In the genomic region with DNA sequence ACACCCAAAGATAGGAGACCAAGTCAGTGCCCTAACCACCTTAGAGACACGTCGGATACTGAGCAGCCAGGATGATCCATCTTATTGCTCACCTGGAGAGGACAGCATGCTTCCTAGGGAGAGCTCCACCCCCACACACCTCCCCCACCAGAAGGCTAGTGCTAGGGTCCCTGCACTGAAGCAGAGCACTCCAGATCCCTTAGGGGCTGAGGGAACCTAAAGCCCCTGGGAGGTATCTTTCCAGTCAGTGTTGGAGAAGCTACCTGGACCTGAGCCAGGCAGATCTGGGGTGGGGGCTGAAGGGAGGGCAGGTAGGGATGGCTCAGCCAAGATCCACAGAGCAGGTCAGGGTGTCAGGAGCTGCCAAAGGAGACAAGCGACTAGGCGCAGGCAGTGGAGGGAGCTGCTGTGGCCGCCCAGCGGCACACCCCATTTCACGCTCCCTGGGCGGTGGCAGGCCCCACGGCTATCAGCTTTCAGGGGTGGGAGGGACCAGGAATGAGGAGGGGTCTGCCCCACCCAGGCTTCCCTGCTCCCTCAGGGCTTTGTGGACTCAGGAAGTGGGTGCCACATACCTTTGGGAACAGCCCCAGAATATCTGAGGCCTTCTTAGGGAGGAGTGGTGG, we compare ENCODE assay signal across 13 mouse cellular contexts. TPM values are rescaled to one million over a fixed set of nuclear protein-coding genes. Genes with fewer than 3 reads are reported as not detected.
DNase-seq lines count a peak whose midpoint lies in the region; ATAC-seq and TF ChIP-seq lines count a peak whose summit lies in the region.
"Had no signal": no experiment of that assay in that cellular context is flagged by ENCODE, and none has a peak within 500 bp of the region (broad histone marks: within the 10 kb centered on the region; RNA-seq: fewer than 3 reads in every experiment).

No protein-coding gene starts in this region.

- H3K27ac ChIP-seq in heart, embryonic 10.5 days = peak overlapping the region; percentile 60; the same call in 1 of the 2 replicates
- H3K27ac ChIP-seq in heart, embryonic 12.5 days (ENCODE audit: poor library complexity, severe bottlenecking) = no peak overlapping the region
- H3K27ac ChIP-seq in midbrain, embryonic 12.5 days (replicated peaks) = no peak overlapping the region
- no peak overlapping the region for H3K27ac ChIP-seq in midbrain, postnatal 0 days (ENCODE audit: low read depth, low read length)
- H3K27ac ChIP-seq in brown adipose tissue, adult 24 weeks (replicated peaks; ENCODE audit: low read depth, low read length) = peak overlapping the region; percentile 65
- H3K27ac ChIP-seq in neural tube, embryonic 13.5 days (replicated peaks) = no peak overlapping the region

- no peaks in the 10 kb centered on the region for H3K9me3 ChIP-seq in heart, embryonic 10.5 days
- H3K9me3 ChIP-seq in heart, embryonic 12.5 days (replicated peaks) = no peaks in the 10 kb centered on the region
- H3K9me3 ChIP-seq in midbrain, embryonic 12.5 days = no peaks in the 10 kb centered on the region
- H3K9me3 ChIP-seq in midbrain, postnatal 0 days (ENCODE audit: low read length) = no peaks in the 10 kb centered on the region
- no peaks in the 10 kb centered on the region for H3K9me3 ChIP-seq in neural tube, embryonic 13.5 days

- no peaks in the 10 kb centered on the region for H3K36me3 ChIP-seq in heart, embryonic 10.5 days
- no peaks in the 10 kb centered on the region for H3K36me3 ChIP-seq in heart, embryonic 12.5 days
- H3K36me3 ChIP-seq in midbrain, embryonic 12.5 days = no peaks in the 10 kb centered on the region
- H3K36me3 ChIP-seq in midbrain, postnatal 0 days (ENCODE audit: insufficient read depth, low read length) = no peaks in the 10 kb centered on the region
- H3K36me3 ChIP-seq in neural tube, embryonic 13.5 days = no peaks in the 10 kb centered on the region

- WGBS in heart, embryonic 10.5 days = 33% methylated on average over 9 of the region's 9 CpGs
- WGBS in heart, embryonic 12.5 days = 40% methylated on average over 9 of the region's 9 CpGs
- 50% methylated on average over 9 of the region's 9 CpGs for WGBS in midbrain, embryonic 12.5 days
- WGBS in midbrain, postnatal 0 days = 52% methylated on average over 9 of the region's 9 CpGs
- WGBS in neural tube, embryonic 13.5 days = 42% methylated on average over 9 of the region's 9 CpGs

- H3K4me2 ChIP-seq in heart, embryonic 12.5 days = no peak overlapping the region
- no peak overlapping the region for H3K4me2 ChIP-seq in midbrain, embryonic 12.5 days (replicated peaks)
- no peak overlapping the region for H3K4me2 ChIP-seq in midbrain, postnatal 0 days (ENCODE audit: low read depth, low read length, poor library complexity, severe bottlenecking)
- H3K4me2 ChIP-seq in neural tube, embryonic 13.5 days = no peak overlapping the region

- peaks cover 27% of the 10 kb centered on the region for H3K4me1 ChIP-seq in heart, embryonic 10.5 days
- H3K4me1 ChIP-seq in heart, embryonic 12.5 days (replicated peaks) = peaks cover 20% of the 10 kb centered on the region
- H3K4me1 ChIP-seq in midbrain, embryonic 12.5 days = peaks cover 12% of the 10 kb centered on the region
- H3K4me1 ChIP-seq in midbrain, postnatal 0 days (ENCODE audit: insufficient read depth, low read length) = peaks cover 4% of the 10 kb centered on the region; the same call in 1 of the 2 replicates
- H3K4me1 ChIP-seq in brown adipose tissue, adult 24 weeks (ENCODE audit: control insufficient read depth, insufficient read depth, insufficient read length, low read length) = peaks cover 16% of the 10 kb centered on the region; the same call in 1 of the 2 replicates
- H3K4me1 ChIP-seq in neural tube, embryonic 13.5 days (replicated peaks) = peaks cover 13% of the 10 kb centered on the region

- no peak overlapping the region for H3K4me3 ChIP-seq in heart, embryonic 10.5 days
- H3K4me3 ChIP-seq in heart, embryonic 12.5 days = no peak overlapping the region
- no peak overlapping the region for H3K4me3 ChIP-seq in midbrain, embryonic 12.5 days
- no peak overlapping the region for H3K4me3 ChIP-seq in midbrain, postnatal 0 days (ENCODE audit: low read depth, low read length)
- no peak overlapping the region for H3K4me3 ChIP-seq in brown adipose tissue, adult 24 weeks (ENCODE audit: insufficient read depth, low read depth, low read length)
- H3K4me3 ChIP-seq in neural tube, embryonic 13.5 days = no peak overlapping the region

- DNase-seq in heart, embryonic 10.5 days (ENCODE audit: low spot score) = no peak
- DNase-seq in midbrain, postnatal 0 days (ENCODE audit: low spot score) = no peak
- no peak for DNase-seq in layer of hippocampus, adult 18-20 months (ENCODE audit: low spot score in 2 of 2)
- DNase-seq: heart, postnatal 36 days had no signal

- ATAC-seq in heart, embryonic 12.5 days (ENCODE audit: insufficient number of reproducible peaks, low FRiP score) = no peak
- ATAC-seq in midbrain, embryonic 12.5 days (ENCODE audit: low FRiP score, low read depth) = no peak
- no peak for ATAC-seq in midbrain, postnatal 0 days (ENCODE audit: low FRiP score)
- ATAC-seq in neural tube, embryonic 13.5 days (ENCODE audit: low read depth) = no peak
- ATAC-seq: lung, postnatal 0 days had no signal

- H3K9ac ChIP-seq in heart, embryonic 12.5 days = no peak overlapping the region
- H3K9ac ChIP-seq in midbrain, embryonic 12.5 days (replicated peaks) = 0 out of 2 replicates have a peak overlapping the region, but pooled peaks have one; percentile 7
- no peak overlapping the region for H3K9ac ChIP-seq in midbrain, postnatal 0 days (replicated peaks; ENCODE audit: low read length, poor library complexity, severe bottlenecking)
- H3K9ac ChIP-seq in neural tube, embryonic 13.5 days = 0 out of 2 replicates have a peak overlapping the region, but pooled peaks have one; percentile 28

- no peak for TF ChIP-seq CTCF in midbrain, postnatal 0 days (IDR thresholded peaks at IDR 0.05)

- H3K27me3 ChIP-seq in heart, embryonic 10.5 days (ENCODE audit: insufficient read depth, poor library complexity, severe bottlenecking) = peaks cover 31% of the 10 kb centered on the region
- H3K27me3 ChIP-seq in heart, embryonic 12.5 days (replicated peaks) = peaks cover 40% of the 10 kb centered on the region
- peaks cover 47% of the 10 kb centered on the region for H3K27me3 ChIP-seq in midbrain, embryonic 12.5 days
- peaks cover 3% of the 10 kb centered on the region; the same call in 1 of the 2 replicates for H3K27me3 ChIP-seq in midbrain, postnatal 0 days (ENCODE audit: insufficient read depth, low read length)
- H3K27me3 ChIP-seq in neural tube, embryonic 13.5 days = peaks cover 36% of the 10 kb centered on the region

RNA-seq across cellular contexts. Expression of gene Pold4, which starts 2.1 kb away (rescaled TPM):
- 15.5 and 18.7 TPM in 2 replicates for polyA plus RNA-seq in heart, embryonic 10.5 days (2016; fragmentation: Nextera tagmentation; extraction: Ambion mirVana)
- 16.6 and 19.4 TPM in 2 replicates for polyA plus RNA-seq in heart, embryonic 12.5 days (2016; fragmentation: Nextera tagmentation; extraction: Ambion mirVana)
- 15.2 and 16.1 TPM in 2 replicates for polyA plus RNA-seq in midbrain, embryonic 12.5 days (2016; fragmentation: Nextera tagmentation; extraction: Ambion mirVana)
- total RNA-seq in midbrain, postnatal 0 days (2014; rRNA removed) = 20.9 and 37.7 TPM in 2 replicates
- polyA plus RNA-seq in midbrain, postnatal 0 days (2015; fragmentation: Nextera tagmentation; extraction: Ambion mirVana) = 20.8 and 26.8 TPM in 2 replicates
- 63.7 and 81.4 TPM in 2 replicates for polyA plus RNA-seq in brown adipose tissue, adult 24 weeks (2012; ENCODE audit: insufficient read depth, insufficient read length, missing spikeins)
- 21.0 and 22.1 TPM in 2 replicates for polyA plus RNA-seq in neural tube, embryonic 13.5 days (2015; fragmentation: Nextera tagmentation; extraction: Ambion mirVana)
- 10 to 100 TPM; 14.4 to 16.5 TPM for total RNA-seq in layer of hippocampus, adult 18-20 months (2021)

RNA-seq across cellular contexts. Expression of gene AC109138.7, which starts 15.4 kb away (rescaled TPM):
- polyA plus RNA-seq in heart, embryonic 10.5 days (2016; fragmentation: Nextera tagmentation; extraction: Ambion mirVana) = not detected in 2 replicates
- polyA plus RNA-seq in heart, embryonic 12.5 days (2016; fragmentation: Nextera tagmentation; extraction: Ambion mirVana) = not detected in 2 replicates
- not detected in 2 replicates for polyA plus RNA-seq in midbrain, embryonic 12.5 days (2016; fragmentation: Nextera tagmentation; extraction: Ambion mirVana)
- not detected in 2 replicates for total RNA-seq in midbrain, postnatal 0 days (2014; rRNA removed)
- polyA plus RNA-seq in midbrain, postnatal 0 days (2015; fragmentation: Nextera tagmentation; extraction: Ambion mirVana) = not detected in 2 replicates
- polyA plus RNA-seq in brown adipose tissue, adult 24 weeks (2012; ENCODE audit: insufficient read depth, insufficient read length, missing spikeins) = not detected in 2 replicates
- not detected in 2 replicates for polyA plus RNA-seq in neural tube, embryonic 13.5 days (2015; fragmentation: Nextera tagmentation; extraction: Ambion mirVana)
- not detected for total RNA-seq in layer of hippocampus, adult 18-20 months (2021)
- total RNA-seq: adrenal gland, postnatal 14 days; ES-E14; gastrocnemius, adult 18-20 months; heart, postnatal 36 days; layer of hippocampus, postnatal 14 days had no signal
- polyA plus RNA-seq: lung, postnatal 0 days had no signal

RNA-seq across cellular contexts. Expression of gene Clcf1, which starts 15.5 kb away (rescaled TPM):
- 2.1 and 3.4 TPM in 2 replicates for polyA plus RNA-seq in heart, embryonic 10.5 days (2016; fragmentation: Nextera tagmentation; extraction: Ambion mirVana)
- polyA plus RNA-seq in heart, embryonic 12.5 days (2016; fragmentation: Nextera tagmentation; extraction: Ambion mirVana) = 1.3 and 1.4 TPM in 2 replicates
- 0.48 and 0.94 TPM in 2 replicates for polyA plus RNA-seq in midbrain, embryonic 12.5 days (2016; fragmentation: Nextera tagmentation; extraction: Ambion mirVana)
- total RNA-seq in midbrain, postnatal 0 days (2014; rRNA removed) = 0.99 and 1.2 TPM in 2 replicates
- polyA plus RNA-seq in midbrain, postnatal 0 days (2015; fragmentation: Nextera tagmentation; extraction: Ambion mirVana) = 0.28 and 0.44 TPM in 2 replicates
- not detected in 2 replicates for polyA plus RNA-seq in brown adipose tissue, adult 24 weeks (2012; ENCODE audit: insufficient read depth, insufficient read length, missing spikeins)
- 0.67 and 0.79 TPM in 2 replicates for polyA plus RNA-seq in neural tube, embryonic 13.5 days (2015; fragmentation: Nextera tagmentation; extraction: Ambion mirVana)
- total RNA-seq in layer of hippocampus, adult 18-20 months (2021) = under 1 TPM; 0.38 to 0.57 TPM

RNA-seq across cellular contexts. Expression of gene Rad9a, which starts 28.1 kb away (rescaled TPM):
- 33.0 and 40.0 TPM in 2 replicates for polyA plus RNA-seq in heart, embryonic 10.5 days (2016; fragmentation: Nextera tagmentation; extraction: Ambion mirVana)
- 22.6 and 23.1 TPM in 2 replicates for polyA plus RNA-seq in heart, embryonic 12.5 days (2016; fragmentation: Nextera tagmentation; extraction: Ambion mirVana)
- polyA plus RNA-seq in midbrain, embryonic 12.5 days (2016; fragmentation: Nextera tagmentation; extraction: Ambion mirVana) = 35.0 and 41.5 TPM in 2 replicates
- total RNA-seq in midbrain, postnatal 0 days (2014; rRNA removed) = 18.0 and 22.8 TPM in 2 replicates
- 14.7 and 17.0 TPM in 2 replicates for polyA plus RNA-seq in midbrain, postnatal 0 days (2015; fragmentation: Nextera tagmentation; extraction: Ambion mirVana)
- polyA plus RNA-seq in brown adipose tissue, adult 24 weeks (2012; ENCODE audit: insufficient read depth, insufficient read length, missing spikeins) = 4.4 and 7.6 TPM in 2 replicates
- 23.5 and 24.9 TPM in 2 replicates for polyA plus RNA-seq in neural tube, embryonic 13.5 days (2015; fragmentation: Nextera tagmentation; extraction: Ambion mirVana)
- total RNA-seq in layer of hippocampus, adult 18-20 months (2021) = 1 to 10 TPM; 7.9 to 9.6 TPM

RNA-seq across cellular contexts. Expression of gene Ppp1ca, which starts 37.7 kb away (rescaled TPM):
- polyA plus RNA-seq in heart, embryonic 10.5 days (2016; fragmentation: Nextera tagmentation; extraction: Ambion mirVana) = 876 and 946 TPM in 2 replicates
- polyA plus RNA-seq in heart, embryonic 12.5 days (2016; fragmentation: Nextera tagmentation; extraction: Ambion mirVana) = 627 and 649 TPM in 2 replicates
- 709 and 733 TPM in 2 replicates for polyA plus RNA-seq in midbrain, embryonic 12.5 days (2016; fragmentation: Nextera tagmentation; extraction: Ambion mirVana)
- total RNA-seq in midbrain, postnatal 0 days (2014; rRNA removed) = 535 and 592 TPM in 2 replicates
- polyA plus RNA-seq in midbrain, postnatal 0 days (2015; fragmentation: Nextera tagmentation; extraction: Ambion mirVana) = 510 and 531 TPM in 2 replicates
- 265 and 309 TPM in 2 replicates for polyA plus RNA-seq in brown adipose tissue, adult 24 weeks (2012; ENCODE audit: insufficient read depth, insufficient read length, missing spikeins)
- 683 and 709 TPM in 2 replicates for polyA plus RNA-seq in neural tube, embryonic 13.5 days (2015; fragmentation: Nextera tagmentation; extraction: Ambion mirVana)
- 100 to 1,000 TPM; 268 TPM for total RNA-seq in layer of hippocampus, adult 18-20 months (2021)

Comparison
In these comparisons a context has a peak if more than half of its experiments do, and no peak if none do; other contexts are left out.
1. H3K27ac ChIP-seq: peak in heart, embryonic 10.5 days (single experiment) and brown adipose tissue, adult 24 weeks (single experiment); none in heart, embryonic 12.5 days (single experiment), midbrain, embryonic 12.5 days (single experiment), midbrain, postnatal 0 days (single experiment) and neural tube, embryonic 13.5 days (single experiment).
2. H3K9ac ChIP-seq: peak in midbrain, embryonic 12.5 days (single experiment) and neural tube, embryonic 13.5 days (single experiment); none in heart, embryonic 12.5 days (single experiment) and midbrain, postnatal 0 days (single experiment).